Mouse (Mus musculus) embryonic facial prominence, embryonic 10.5 days (tissue): ENCODE results near the gene Crtap. TPM values are rescaled to one million over a fixed set of nuclear protein-coding genes. Genes with fewer than 3 reads are reported as not detected.
"Not testable (repeated sequence)": the region's sequence is repeated elsewhere in the genome, so short reads cannot be mapped to it uniquely, and the experiment has no call there.

ENCODE experiments used
- DNase-seq: peaks from one replicate; pipeline ENCODE4 v3.0.0-alpha.2; 2017; ENCODE audit warnings: low spot score
- H3K27ac ChIP-seq: fragments of 300-500 bp; sonication (generic); replicated peaks from 2 replicates; pipeline ENCODE4 v1.5.1; 2016; ENCODE audit warnings: mild to moderate bottlenecking
- H3K27me3 ChIP-seq: fragments of 300-500 bp; sonication (generic); replicated peaks from 2 replicates; pipeline ENCODE4 v1.6.1; 2016; ENCODE audit warnings: low read depth, mild to moderate bottlenecking; ENCODE audit not compliant: poor library complexity, severe bottlenecking
- H3K36me3 ChIP-seq: fragments of 300-500 bp; sonication (generic); replicated peaks from 2 replicates; pipeline ENCODE4 v1.6.1; 2016; ENCODE audit warnings: mild to moderate bottlenecking, moderate library complexity
- H3K4me1 ChIP-seq: fragments of 300-500 bp; sonication (generic); 2 replicates; pipeline ENCODE4 v1.6.1; 2016
- H3K4me3 ChIP-seq: fragments of 300-500 bp; sonication (generic); 2 replicates; pipeline ENCODE4 v1.5.1; 2016; ENCODE audit warnings: mild to moderate bottlenecking, moderate library complexity
- H3K9me3 ChIP-seq: fragments of 300-500 bp; sonication (generic); 2 replicates; pipeline ENCODE4 v1.6.1; 2016; ENCODE audit warnings: mild to moderate bottlenecking
- WGBS: fragments of 180-500 bp; shearing (Covaris S2); methylation state at CpG from one replicate; pipeline ENCODE4 v1.1.7; 2016; 5-methylcytosine and 5-hydroxymethylcytosine counted together
- polyA plus RNA-seq: library from polyadenylated mRNA; unstranded; fragments of >200 nt; fragmentation: Nextera tagmentation; extraction: Ambion mirVana; gene quantifications from 2 replicates; pipeline ENCODE4 v1.2.1, GENCODE M21; 2016

Gene Crtap
- polyA plus RNA-seq, 1 experiment from 2014 or later, result 52.2 TPM

DNA sequence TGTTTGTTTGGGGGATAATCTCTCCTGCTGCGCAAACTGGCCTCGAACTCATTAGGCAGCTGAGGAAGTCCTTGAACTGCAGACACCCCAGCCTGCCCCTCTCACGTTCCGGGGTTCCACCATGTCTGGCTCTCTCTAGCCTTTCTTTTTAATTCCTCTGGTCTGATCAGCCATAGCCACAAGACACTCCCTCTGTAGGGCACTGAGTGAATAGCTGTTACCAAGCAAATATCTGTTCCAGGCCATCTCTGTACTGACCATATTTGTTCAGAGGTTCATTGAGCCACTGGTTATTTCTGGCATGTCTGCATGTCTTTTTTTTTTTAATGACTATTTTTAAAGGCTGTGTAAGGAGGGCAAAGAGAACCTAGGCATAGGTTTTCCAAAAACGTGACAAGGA is 21.1 kb downstream of the Crtap start:
- 61% methylated on average over 5 of the region's 5 CpGs for WGBS
- not testable (repeated sequence) for H3K27ac ChIP-seq, DNase-seq, H3K4me1 ChIP-seq, H3K4me3 ChIP-seq, H3K9me3 ChIP-seq, H3K36me3 ChIP-seq
- peaks cover 36% of the 10 kb centered on the region for H3K27me3 ChIP-seq

DNA sequence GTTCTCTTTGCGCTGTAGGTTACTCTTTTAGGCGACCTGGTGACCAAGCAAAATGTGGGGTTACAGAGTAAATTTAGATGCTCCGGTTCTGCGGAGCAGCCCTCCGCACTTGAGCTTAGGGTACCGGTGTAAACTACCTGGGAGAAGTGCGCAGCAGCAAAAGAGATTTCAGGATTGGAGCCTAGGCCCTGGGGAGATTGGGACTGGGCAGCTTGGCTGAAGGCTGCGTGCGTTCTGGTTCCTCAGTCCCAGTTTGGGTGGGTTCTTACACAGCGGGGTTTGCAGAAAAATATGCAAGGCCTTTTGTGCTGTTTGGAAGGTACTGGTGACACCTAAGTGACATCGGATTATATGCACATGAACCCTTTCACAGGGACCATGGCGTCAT is 22.0 kb downstream of the Crtap start:
- Histone ChIP-seq H3K27ac (peak overlapping the region; percentile 77), H3K36me3 (no peaks in the 10 kb centered on the region; the same call in 1 of the 2 replicates), H3K27me3 (peaks cover 36% of the 10 kb centered on the region), H3K4me1 (peaks cover 9% of the 10 kb centered on the region), H3K9me3 (no peaks in the 10 kb centered on the region), H3K4me3 (peak overlapping the region; percentile 63)
- DNase-seq, result no peak
- 16% methylated on average over 12 of the region's 12 CpGs for WGBS

DNA sequence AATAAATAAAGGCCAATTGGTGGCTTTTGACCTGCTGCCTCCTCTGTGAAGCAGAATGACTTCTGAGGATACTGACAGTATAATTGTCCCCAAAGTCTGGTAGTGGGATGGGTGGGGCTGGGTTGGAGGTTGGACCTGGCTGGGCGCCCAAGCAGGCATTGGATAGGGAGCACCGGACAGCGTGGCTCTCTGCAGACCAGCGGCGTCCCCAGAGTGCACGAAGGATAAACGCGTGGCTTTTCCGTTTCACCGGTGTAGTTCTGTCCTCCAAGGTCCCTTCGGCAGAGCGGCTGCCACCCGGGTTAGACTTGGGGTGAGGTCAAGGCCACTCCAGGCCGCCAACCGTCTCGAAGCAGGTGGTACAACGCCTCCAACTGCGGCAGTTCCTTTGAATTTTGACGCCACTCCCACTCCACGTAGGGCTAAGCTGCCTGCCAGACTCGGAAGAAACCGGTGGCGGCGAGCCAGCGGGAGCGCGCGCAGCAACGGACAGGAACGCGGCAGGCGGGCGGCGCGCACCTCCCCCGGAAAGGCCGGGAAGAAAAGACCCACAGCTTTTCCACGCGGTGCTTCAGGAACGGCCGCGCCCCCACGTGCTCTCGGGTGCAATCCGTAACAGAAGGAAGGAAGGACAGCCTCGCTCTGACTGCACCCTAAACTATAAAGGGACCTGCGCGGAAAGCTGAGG is 22.5 kb downstream of the Crtap start:
- 2% methylated on average over 48 of the region's 48 CpGs for WGBS
- H3K27me3 ChIP-seq, result peaks cover 36% of the 10 kb centered on the region
- H3K4me3 ChIP-seq, result peak overlapping the region; percentile 63
- peak; percentile 81 for DNase-seq
- no peaks in the 10 kb centered on the region for H3K36me3 ChIP-seq
- peaks cover 9% of the 10 kb centered on the region for H3K4me1 ChIP-seq
- H3K9me3 ChIP-seq, result no peaks in the 10 kb centered on the region
- H3K27ac ChIP-seq, result peak overlapping the region; percentile 77

DNA sequence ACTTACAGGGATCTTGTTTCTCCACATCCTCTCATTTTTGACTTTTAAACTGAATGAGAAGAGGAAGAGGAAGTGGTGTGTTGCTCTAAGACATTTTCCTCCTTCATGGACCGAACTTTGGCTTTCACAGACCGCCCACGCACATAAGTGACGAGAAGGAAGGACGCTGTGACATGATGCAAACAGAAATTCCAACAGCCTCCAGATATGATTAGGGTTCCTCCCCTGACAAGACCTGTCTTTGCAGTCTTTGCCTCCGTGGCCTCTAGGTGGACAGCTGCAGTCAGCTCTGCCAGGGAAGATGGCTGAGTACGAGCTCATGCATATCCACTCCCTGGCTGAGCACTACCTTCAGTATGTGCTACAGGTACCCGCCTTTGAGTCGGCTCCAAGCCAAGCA is 60.6 kb downstream of the Crtap start, which contains the start of gene Bcl2a1c:
Gene Bcl2a1c (plus strand): TSS at position 281 of the 400 bp plus-strand sequence.
- H3K4me3 ChIP-seq, H3K27me3 ChIP-seq, H3K9me3 ChIP-seq, DNase-seq, H3K4me1 ChIP-seq, H3K36me3 ChIP-seq, H3K27ac ChIP-seq: not testable (repeated sequence)
- 82% methylated on average over 9 of the region's 9 CpGs for WGBS

DNA sequence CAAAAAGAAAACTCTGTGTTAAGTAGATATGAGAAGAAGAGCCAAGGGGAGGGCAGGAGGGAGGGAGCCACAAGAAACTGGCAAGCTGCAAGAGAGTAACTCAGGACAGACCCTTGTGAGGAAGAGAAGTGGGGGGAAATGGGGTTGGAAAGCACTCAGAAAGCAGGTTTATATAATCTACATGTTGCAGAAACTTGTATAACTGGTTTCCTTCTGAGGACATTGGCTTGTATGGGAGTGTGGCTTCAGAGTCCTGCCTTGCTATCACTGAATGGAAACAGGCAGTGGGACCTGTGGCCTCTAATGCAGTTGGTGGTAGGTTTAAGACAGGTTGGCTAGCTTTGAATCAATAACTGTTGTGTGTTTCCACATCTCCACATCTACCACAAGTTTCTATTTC is 62.1 kb downstream of the Crtap start:
- not testable (repeated sequence) for H3K27me3 ChIP-seq, H3K4me3 ChIP-seq, H3K27ac ChIP-seq, H3K36me3 ChIP-seq, DNase-seq, H3K4me1 ChIP-seq, H3K9me3 ChIP-seq

DNA sequence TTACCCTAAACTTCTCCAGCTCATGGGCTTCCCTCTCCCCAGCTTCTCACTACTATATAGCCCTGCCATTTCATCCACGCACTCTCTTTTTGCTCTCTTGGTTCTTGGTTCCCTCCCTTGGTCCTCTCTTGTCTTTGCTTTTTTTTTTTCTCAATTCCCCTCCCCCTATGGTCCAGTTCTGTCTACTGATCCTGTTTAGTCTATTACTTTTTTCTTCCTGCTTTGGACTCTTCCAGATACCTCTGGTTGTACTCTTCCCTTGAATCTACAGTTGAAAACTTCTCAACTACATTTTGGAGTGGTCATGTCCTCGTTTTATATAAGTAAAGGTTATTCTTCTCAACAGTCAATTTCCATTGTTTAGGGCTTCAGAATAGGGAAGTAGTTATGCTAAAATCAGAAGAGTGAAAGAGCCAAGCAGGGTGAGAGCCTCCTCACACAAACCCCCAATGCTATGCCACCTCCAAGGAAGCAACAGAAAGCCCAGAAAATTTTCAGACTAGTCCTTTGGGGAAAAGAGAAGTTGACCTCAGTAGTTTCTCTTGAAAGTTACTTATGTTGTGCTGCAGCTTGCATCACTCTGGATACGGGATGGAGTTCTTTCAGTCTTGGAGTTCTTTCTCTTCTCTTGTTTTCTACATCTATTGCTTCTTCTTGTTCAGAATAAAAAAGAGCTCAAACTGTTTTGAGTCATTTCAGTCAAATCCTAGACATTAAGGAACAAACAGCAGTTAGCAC is 64.3 kb downstream of the Crtap start:
- Histone ChIP-seq H3K9me3 (no peaks in the 10 kb centered on the region), H3K4me3 (no peak overlapping the region), H3K27ac (no peak overlapping the region), H3K27me3 (no peaks in the 10 kb centered on the region), H3K4me1 (no peaks in the 10 kb centered on the region), H3K36me3 (no peaks in the 10 kb centered on the region)
- WGBS, result 71% methylated on average over 3 of the region's 3 CpGs
- DNase-seq, result no peak

Other genes with a start within 250 kb of the Crtap start
- not detected in 2 replicates for gene Bcl2a1c, start 60.5 kb downstream of the Crtap start, polyA plus RNA-seq
- 22.0 and 22.8 TPM in 2 replicates for gene Glb1, start 10.4 kb upstream of the Crtap start, polyA plus RNA-seq
- 11.8 and 14.1 TPM in 2 replicates for gene Tmppe, start 10.4 kb upstream of the Crtap start, polyA plus RNA-seq
- 0.10 TPM in 1 of 2 replicates, not detected in the other for gene Ccr4, start 114.2 kb upstream of the Crtap start, polyA plus RNA-seq
- gene C130032M10Rik, start 125.0 kb upstream of the Crtap start, polyA plus RNA-seq, result 1.0 and 1.2 TPM in 2 replicates
- gene Trim71, start 173.7 kb upstream of the Crtap start, polyA plus RNA-seq, result 7.8 and 9.4 TPM in 2 replicates
- 73.2 and 74.3 TPM in 2 replicates for gene Cnot10, start 249.5 kb upstream of the Crtap start, polyA plus RNA-seq